ENCODE assay signal across 17 mouse cellular contexts in genomic region chr8:36358998-36359397, GRCm38 (mm10).
"Had no signal": no experiment of that assay in that cellular context is flagged by ENCODE, and none has a peak within 500 bp of the region (broad histone marks: within the 10 kb centered on the region; RNA-seq: fewer than 3 reads in every experiment).

No protein-coding gene starts in this region.

- ATAC-seq: lung, postnatal 0 days; midbrain, embryonic 13.5 days; midbrain, embryonic 15.5 days had no signal

- H3K4me1 ChIP-seq: midbrain, embryonic 13.5 days; midbrain, embryonic 15.5 days had no signal

- H3K9ac ChIP-seq: lung, embryonic 15.5 days; midbrain, embryonic 13.5 days; midbrain, embryonic 15.5 days; neural tube, embryonic 12.5 days had no signal

- H3K4me3 ChIP-seq: lung, embryonic 15.5 days; megakaryocyte, embryonic 14.5 days; midbrain, embryonic 13.5 days; midbrain, embryonic 15.5 days; neural tube, embryonic 12.5 days had no signal

- H3K27ac ChIP-seq: lung, embryonic 15.5 days; macrophage; midbrain, embryonic 13.5 days; midbrain, embryonic 15.5 days; neural tube, embryonic 12.5 days had no signal

- DNase-seq: lung, adult 2 months; lung, postnatal 14 days; lung, postnatal 36 days; right cerebral cortex, postnatal 25 days; right cerebral cortex, postnatal 4 days; spleen, adult 18-20 months; thymus, adult 18-20 months; thymus, postnatal 14 days; thymus, postnatal 36 days had no signal

- H3K4me2 ChIP-seq: lung, embryonic 15.5 days; midbrain, embryonic 11.5 days; midbrain, embryonic 13.5 days; midbrain, embryonic 15.5 days; neural tube, embryonic 12.5 days had no signal

- H3K36me3 ChIP-seq: lung, embryonic 15.5 days; midbrain, embryonic 13.5 days; midbrain, embryonic 15.5 days; neural tube, embryonic 12.5 days had no signal

- H3K27me3 ChIP-seq: lung, embryonic 15.5 days; megakaryocyte, embryonic 14.5 days; midbrain, embryonic 13.5 days; midbrain, embryonic 15.5 days; neural tube, embryonic 12.5 days had no signal

- H3K9me3 ChIP-seq: lung, embryonic 15.5 days; megakaryocyte, embryonic 14.5 days; midbrain, embryonic 13.5 days; midbrain, embryonic 15.5 days; neural tube, embryonic 12.5 days had no signal
